Mouse (Mus musculus) stomach, postnatal 0 days (tissue): ENCODE measurements at regions not wholly inside any gene's neighbourhood (a gene's known extent, or its start where the extent isn't known, plus 50 kb on each side); places are given as distances from the start of the nearest gene placed in this dataset.

Source experiments
- CTCF ChIP-seq: IDR thresholded peaks from 2 replicates; pipeline ENCODE4 v1.5.1; 2016; ENCODE audit warnings: antibody characterized with exemption, low read depth, mild to moderate bottlenecking, moderate library complexity
- EP300 ChIP-seq: optimal IDR thresholded peaks from 2 replicates; pipeline ENCODE3; 2016; ENCODE audit warnings: antibody characterized with exemption

DNA sequence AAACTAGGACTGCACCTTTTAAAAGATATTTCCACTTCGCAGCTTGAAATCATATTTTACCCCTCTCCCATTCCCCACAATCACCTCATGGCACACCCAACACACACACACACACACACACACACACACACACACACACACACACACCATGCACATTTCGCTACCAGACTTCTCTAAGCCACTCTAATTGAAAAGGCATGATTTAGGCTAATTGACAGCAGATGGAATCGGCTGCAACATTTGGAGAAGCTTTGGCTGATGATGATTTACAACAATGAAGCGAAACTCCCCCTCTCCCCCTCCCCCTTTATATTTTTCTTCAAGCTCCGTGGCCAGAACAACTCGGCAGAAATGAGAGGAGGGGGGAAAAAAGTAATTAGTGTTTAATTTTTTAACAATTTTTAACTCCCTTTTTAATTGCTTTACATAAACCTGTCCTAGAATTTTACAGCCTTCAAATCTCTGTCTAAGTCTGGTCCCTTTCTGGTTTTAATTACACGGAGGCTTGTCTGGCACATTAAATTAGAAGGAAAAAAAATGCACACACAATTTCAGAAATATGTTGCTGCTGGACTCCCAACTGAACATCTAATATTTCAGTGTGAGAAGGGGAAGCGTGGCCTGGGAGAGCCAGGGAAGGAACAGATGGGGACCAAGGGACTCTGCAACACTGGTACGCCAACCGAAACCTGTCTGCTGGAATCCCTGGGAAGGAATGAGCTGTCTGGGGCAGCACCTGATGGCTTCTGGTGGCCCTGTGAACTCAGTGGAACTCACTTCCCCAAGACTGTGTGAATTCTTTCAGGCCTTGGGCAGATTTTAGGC lies 232.4 kb downstream of the Sox9 start:
- TF ChIP-seq CTCF (no peak), EP300 (no peak)
